Mouse (Mus musculus): ENCODE results near the gene Cd164.

Gene Cd164

DNA sequence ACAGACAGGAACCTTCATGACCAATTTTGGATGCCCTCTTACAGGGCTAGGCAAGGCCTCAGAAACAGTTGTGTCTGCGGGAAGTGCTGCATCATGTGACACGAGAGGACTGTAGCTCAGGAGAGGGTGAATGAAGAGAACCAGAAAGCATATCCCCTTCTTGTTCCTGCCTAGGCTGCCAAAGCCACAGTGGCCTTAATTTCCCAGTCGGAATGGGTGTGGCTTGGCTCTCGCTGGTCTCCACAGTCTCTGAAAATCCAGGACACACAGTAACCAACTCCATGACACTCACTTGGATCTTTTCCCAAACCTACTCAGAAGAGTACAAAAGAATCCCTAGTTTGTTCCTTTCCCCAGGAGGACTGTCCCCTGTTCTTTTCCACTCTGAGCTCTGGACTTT lies 18.3 kb upstream of the Cd164 start:
- DNase-seq (ENCODE audit: low read depth, low spot score) = no peak

DNA sequence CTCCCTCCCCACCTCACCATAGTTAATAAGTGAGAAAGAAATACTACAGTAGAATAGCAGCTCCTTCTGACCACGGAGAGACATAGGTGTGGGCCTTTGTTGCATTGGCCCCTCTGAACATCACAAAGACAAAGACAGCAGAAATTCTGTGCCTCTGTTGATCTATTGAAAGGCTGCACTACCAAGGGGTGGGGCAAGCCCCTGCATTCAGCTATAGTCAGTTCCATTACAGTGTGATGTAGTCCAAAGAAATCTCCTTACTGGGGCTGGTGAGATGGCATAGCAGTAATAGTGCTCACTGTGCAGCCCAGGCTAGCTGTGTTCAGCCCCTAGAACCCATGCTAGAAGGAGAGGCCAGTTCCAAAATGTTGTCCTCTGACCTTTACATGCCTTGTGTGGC lies 14.2 kb upstream of the Cd164 start:
- DNase-seq (ENCODE audit: low read depth, low spot score) = no peak

GRCm38 (mm10) chr10:41505446-41505845 lies 13.8 kb upstream of the Cd164 start:
- peak; percentile 63 for DNase-seq (ENCODE audit: low read depth, low spot score)

GRCm38 (mm10) chr10:41509160-41509559 lies 10.1 kb upstream of the Cd164 start:
- no peak for DNase-seq (ENCODE audit: low read depth, low spot score)

DNA sequence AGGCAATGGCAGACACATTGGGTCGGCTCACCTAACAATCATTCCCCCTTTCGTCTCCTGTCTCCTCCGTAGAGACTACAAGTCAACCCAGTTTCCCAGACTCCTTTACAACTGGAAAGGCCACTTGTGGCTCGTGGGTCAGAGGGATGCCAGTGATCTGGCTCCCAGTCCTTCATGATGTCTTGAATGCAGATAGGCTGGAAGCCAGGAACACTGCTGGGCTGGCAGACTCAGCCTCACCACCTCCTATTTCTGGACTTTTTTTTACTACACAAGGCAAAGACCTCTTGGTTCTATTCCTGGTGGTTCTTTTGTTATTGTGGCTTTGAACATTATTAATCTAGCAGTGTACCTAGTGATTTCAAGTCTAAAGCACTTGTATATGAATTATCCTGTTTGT lies 4.9 kb upstream of the Cd164 start:
- DNase-seq (ENCODE audit: low read depth, low spot score) = no peak

DNA sequence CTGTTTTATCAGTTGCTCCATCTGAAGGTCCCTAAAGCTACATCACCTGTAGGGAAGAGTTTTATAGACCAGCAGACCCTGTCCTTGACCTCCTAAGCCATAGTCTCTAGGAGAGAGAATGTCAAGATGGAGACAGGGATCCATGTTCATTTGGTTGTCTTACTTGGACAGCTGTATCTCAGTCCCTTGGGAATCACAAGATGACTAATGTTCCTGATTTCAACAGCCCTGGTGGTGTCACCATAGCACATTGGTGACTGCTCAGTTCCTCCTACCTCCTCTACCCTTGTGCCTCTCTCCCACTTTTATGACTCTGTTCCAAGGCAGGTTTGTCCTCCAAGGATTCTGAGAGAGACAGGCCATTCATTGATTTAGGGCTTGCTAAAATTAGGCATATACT lies 4.3 kb upstream of the Cd164 start:
- no peak for DNase-seq (ENCODE audit: low read depth, low spot score)

- peak; percentile 64 for DNase-seq (ENCODE audit: low read depth, low spot score)
Measured at GRCm38 (mm10) chr10:41518508-41518980, 670 bp upstream of the Cd164 start.

- peak; percentile 26 for DNase-seq (ENCODE audit: low read depth, low spot score)
Measured at GRCm38 (mm10) chr10:41519640-41520409, 611 bp downstream of the Cd164 start.

- no peak for DNase-seq (ENCODE audit: low read depth, low spot score)
Measured at GRCm38 (mm10) chr10:41520410-41520673, 1.1 kb downstream of the Cd164 start.

GRCm38 (mm10) chr10:41523386-41523785 lies 4.2 kb downstream of the Cd164 start:
- DNase-seq (ENCODE audit: low read depth, low spot score) = no peak

DNA sequence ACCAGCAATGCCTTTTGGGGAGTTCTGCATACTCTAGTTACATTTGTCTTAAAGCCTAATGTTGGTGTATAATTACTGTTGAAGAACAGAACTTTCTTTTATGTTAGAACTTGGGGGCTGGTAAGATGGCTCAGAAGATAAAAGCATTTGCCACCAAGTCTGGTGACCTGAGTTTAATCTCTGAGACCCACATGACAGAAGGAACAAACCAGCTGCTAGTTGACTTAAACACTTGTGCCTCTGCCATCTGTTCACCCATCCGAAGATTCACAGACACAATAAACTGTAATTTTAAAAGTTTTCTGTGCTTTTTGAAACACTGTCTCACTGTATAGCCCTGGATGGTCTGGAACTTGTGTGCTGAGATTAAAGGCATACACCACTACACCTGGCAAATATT lies 6.5 kb downstream of the Cd164 start:
- no peak for DNase-seq (ENCODE audit: low read depth, low spot score)

GRCm38 (mm10) chr10:41529972-41530371 lies 10.8 kb downstream of the Cd164 start:
- DNase-seq (ENCODE audit: low read depth, low spot score) = no peak

GRCm38 (mm10) chr10:41535991-41536390 lies 16.8 kb downstream of the Cd164 start:
- no peak for DNase-seq (ENCODE audit: low read depth, low spot score)

- no peak for DNase-seq (ENCODE audit: low read depth, low spot score)
Measured at GRCm38 (mm10) chr10:41536714-41537113, 17.5 kb downstream of the Cd164 start.

- DNase-seq (ENCODE audit: low read depth, low spot score) = no peak
Measured at GRCm38 (mm10) chr10:41537226-41537982, 18.2 kb downstream of the Cd164 start.

- DNase-seq (ENCODE audit: low read depth, low spot score) = no peak
Measured at GRCm38 (mm10) chr10:41537983-41538330, 18.7 kb downstream of the Cd164 start.

DNA sequence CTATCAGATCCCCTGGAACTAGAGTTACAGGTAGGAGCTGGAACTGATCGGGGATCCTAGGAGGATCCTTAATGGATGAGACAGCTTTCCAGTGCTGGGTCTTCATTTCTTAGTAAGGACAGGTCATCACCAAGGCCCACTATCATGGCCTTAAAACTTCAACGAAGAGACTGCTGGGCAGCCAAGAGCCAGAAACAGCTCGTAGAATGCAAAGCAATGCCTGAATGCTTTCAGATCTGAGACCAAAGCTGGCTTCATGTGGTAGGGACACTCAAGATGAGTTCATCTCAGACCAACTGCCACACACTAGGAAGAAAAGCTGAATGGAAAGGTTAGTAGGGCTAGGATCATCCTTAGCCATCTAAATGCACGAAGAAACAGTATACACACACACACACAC lies 19.8 kb downstream of the Cd164 start:
- no peak for DNase-seq (ENCODE audit: low read depth, low spot score)

- DNase-seq (ENCODE audit: low read depth, low spot score) = no peak
Measured at GRCm38 (mm10) chr10:41542057-41542456, 22.8 kb downstream of the Cd164 start.

- no peak for DNase-seq (ENCODE audit: low read depth, low spot score)
Measured at GRCm38 (mm10) chr10:41543439-41543838, 24.2 kb downstream of the Cd164 start.

- no peak for DNase-seq (ENCODE audit: low read depth, low spot score)
Measured at GRCm38 (mm10) chr10:41543844-41544243, 24.6 kb downstream of the Cd164 start.

- no peak for DNase-seq (ENCODE audit: low read depth, low spot score)
Measured at GRCm38 (mm10) chr10:41544481-41545190, 25.4 kb downstream of the Cd164 start.

DNA sequence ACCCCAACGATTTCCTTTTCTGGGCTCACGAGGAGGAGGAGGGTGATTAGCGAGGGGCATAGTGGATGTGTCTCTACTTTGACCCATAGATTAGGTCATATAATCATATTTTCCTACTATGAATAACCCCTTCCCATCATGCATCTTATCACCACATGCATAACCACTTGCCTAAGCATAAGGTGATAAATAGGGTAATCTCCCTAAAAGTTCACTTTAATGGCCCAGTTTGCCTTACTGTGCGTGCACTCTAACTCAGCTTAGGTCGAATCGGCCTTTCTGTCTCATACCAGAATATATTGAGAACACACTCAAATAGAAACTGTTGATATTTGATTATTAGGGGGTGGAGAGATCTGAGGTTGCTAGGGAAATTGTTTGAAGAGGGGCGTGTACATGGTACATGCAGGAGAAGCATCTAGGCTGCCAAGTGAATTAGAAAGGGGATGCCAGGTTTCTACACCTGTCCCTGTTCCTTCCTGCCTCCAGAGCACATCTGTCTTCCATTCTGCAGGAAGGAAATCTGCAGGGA lies 26.1 kb downstream of the Cd164 start:
- no peak for DNase-seq (ENCODE audit: low read depth, low spot score)

Measured in embryo, embryonic 11.5 days (tissue).